Mouse (Mus musculus): ENCODE results near the gene Trappc13. TPM values are rescaled to one million over a fixed set of nuclear protein-coding genes. Genes with fewer than 3 reads are reported as not detected.

Trappc13 gene
- total and polyA plus RNA-seq, 3 experiments = 7.9 to 38.1 (median 34.3) TPM

- Histone ChIP-seq H3K9ac (ENCODE audit: low read depth, low read length) (no peak overlapping the region), H3K4me1 (ENCODE audit: control insufficient read depth, insufficient read depth, low read length) (no peaks in the 10 kb centered on the region; the same call in 1 of the 2 replicates), H3K4me3 (peak overlapping the region; percentile 96), H3K27me3 (ENCODE audit: control insufficient read depth, insufficient read depth, low read length) (no peaks in the 10 kb centered on the region), H3K36me3 (ENCODE audit: control insufficient read depth, insufficient read depth, low read length) (no peaks in the 10 kb centered on the region), H3K27ac (no peak overlapping the region), H3K79me2 (replicated peaks; ENCODE audit: control insufficient read depth, insufficient read depth, low read length) (no peaks in the 10 kb centered on the region)
- intact Hi-C loops (cut with DNase I) = no loop called here
- 57% methylated on average over 7 of the region's 7 CpGs for WGBS
- no peak for DNase-seq
- no peak for TF ChIP-seq EP300 (IDR thresholded peaks at IDR 0.05; ENCODE audit: insufficient read depth, low read depth, low read length)
- TF ChIP-seq POLR2A (IDR thresholded peaks at IDR 0.05; ENCODE audit: insufficient read depth, low read depth, low read length) = no peak
- TF ChIP-seq CTCF (IDR thresholded peaks at IDR 0.05) = no peak
These were observed 67.7 kb downstream of the Trappc13 start for GRCm38 (mm10) chr13:104110526-104110925.

GRCm38 (mm10) chr13:104109816-104110521, 68.3 kb downstream of the Trappc13 start:
- WGBS = 5% methylated on average over 33 of the region's 38 CpGs
- TF ChIP-seq EP300 (IDR thresholded peaks at IDR 0.05; ENCODE audit: insufficient read depth, low read depth, low read length) (no peak), CTCF (IDR thresholded peaks at IDR 0.05) (no peak)
- Histone ChIP-seq H3K27ac (peak overlapping the region; percentile 61), H3K36me3 (ENCODE audit: control insufficient read depth, insufficient read depth, low read length) (no peaks in the 10 kb centered on the region), H3K79me2 (replicated peaks; ENCODE audit: control insufficient read depth, insufficient read depth, low read length) (no peaks in the 10 kb centered on the region), H3K4me3 (peak overlapping the region; percentile 96), H3K27me3 (ENCODE audit: control insufficient read depth, insufficient read depth, low read length) (no peaks in the 10 kb centered on the region), H3K9ac (ENCODE audit: low read depth, low read length) (peak overlapping the region; percentile 81), H3K4me1 (ENCODE audit: control insufficient read depth, insufficient read depth, low read length) (no peaks in the 10 kb centered on the region; the same call in 1 of the 2 replicates)
- intact Hi-C loops (cut with DNase I) = loop anchor here (2.0 to 5.0 kb wide), 2 partner anchors 69 to 188 kb away; partner anchors contain the start of genes Erbin, Trappc13 and Trim23
- DNase-seq = peak in 1 of 2 experiments; percentile 47

- Histone ChIP-seq H3K36me3 (ENCODE audit: control insufficient read depth, insufficient read depth, low read length) (no peaks in the 10 kb centered on the region), H3K27me3 (ENCODE audit: control insufficient read depth, insufficient read depth, low read length) (no peaks in the 10 kb centered on the region), H3K27ac (peak within 1 kb of the TSS; percentile 71), H3K9ac (ENCODE audit: low read depth, low read length) (peak within 1 kb of the TSS; percentile 82), H3K4me3 (peak within 1 kb of the TSS; percentile 96), H3K79me2 (replicated peaks; ENCODE audit: control insufficient read depth, insufficient read depth, low read length) (no peaks in the 10 kb centered on the region), H3K4me1 (ENCODE audit: control insufficient read depth, insufficient read depth, low read length) (no peaks in the 10 kb centered on the region; the same call in 1 of the 2 replicates)
- intact Hi-C loops (cut with DNase I) = loop anchor here (2.0 to 5.0 kb wide), 2 partner anchors 69 to 187 kb away; partner anchors contain the start of genes Erbin, Trappc13 and Trim23
- DNase-seq = peak; percentile 88 to 91
- TF ChIP-seq CTCF (IDR thresholded peaks at IDR 0.05) (no peak), POLR2A (IDR thresholded peaks at IDR 0.05; ENCODE audit: insufficient read depth, low read depth, low read length) (peak; percentile 56; the same call in 1 of the 2 replicates), EP300 (IDR thresholded peaks at IDR 0.05; ENCODE audit: insufficient read depth, low read depth, low read length) (no peak)
- under 1% methylated on average over 30 of the region's 44 CpGs for WGBS
These were observed 68.9 kb downstream of the Trappc13 start, which contains the start of the genes Nln and Sgtb for GRCm38 (mm10) chr13:104109288-104109815. TSS of gene Nln (minus strand) at chr13:104109614. TSS of gene Sgtb (plus strand) at chr13:104109741.

- Histone ChIP-seq H3K4me3 (peak overlapping the region; percentile 96), H3K4me1 (ENCODE audit: control insufficient read depth, insufficient read depth, low read length) (no peaks in the 10 kb centered on the region; the same call in 1 of the 2 replicates), H3K9ac (ENCODE audit: low read depth, low read length) (peak overlapping the region; percentile 82), H3K27me3 (ENCODE audit: control insufficient read depth, insufficient read depth, low read length) (no peaks in the 10 kb centered on the region), H3K27ac (peak overlapping the region; percentile 71), H3K79me2 (replicated peaks; ENCODE audit: control insufficient read depth, insufficient read depth, low read length) (no peaks in the 10 kb centered on the region), H3K36me3 (ENCODE audit: control insufficient read depth, insufficient read depth, low read length) (no peaks in the 10 kb centered on the region)
- TF ChIP-seq EP300 (IDR thresholded peaks at IDR 0.05; ENCODE audit: insufficient read depth, low read depth, low read length) (no peak), POLR2A (IDR thresholded peaks at IDR 0.05; ENCODE audit: insufficient read depth, low read depth, low read length) (no peak)
- WGBS = under 1% methylated on average over 24 of the region's 24 CpGs
- intact Hi-C loops (cut with DNase I) = loop anchor here (2.0 to 5.0 kb wide), 2 partner anchors 70 to 186 kb away; partner anchors contain the start of genes Erbin, Trappc13 and Trim23
- DNase-seq = peak in 1 of 2 experiments; percentile 13
These were observed 69.5 kb downstream of the Trappc13 start for GRCm38 (mm10) chr13:104108651-104109287.

DNA sequence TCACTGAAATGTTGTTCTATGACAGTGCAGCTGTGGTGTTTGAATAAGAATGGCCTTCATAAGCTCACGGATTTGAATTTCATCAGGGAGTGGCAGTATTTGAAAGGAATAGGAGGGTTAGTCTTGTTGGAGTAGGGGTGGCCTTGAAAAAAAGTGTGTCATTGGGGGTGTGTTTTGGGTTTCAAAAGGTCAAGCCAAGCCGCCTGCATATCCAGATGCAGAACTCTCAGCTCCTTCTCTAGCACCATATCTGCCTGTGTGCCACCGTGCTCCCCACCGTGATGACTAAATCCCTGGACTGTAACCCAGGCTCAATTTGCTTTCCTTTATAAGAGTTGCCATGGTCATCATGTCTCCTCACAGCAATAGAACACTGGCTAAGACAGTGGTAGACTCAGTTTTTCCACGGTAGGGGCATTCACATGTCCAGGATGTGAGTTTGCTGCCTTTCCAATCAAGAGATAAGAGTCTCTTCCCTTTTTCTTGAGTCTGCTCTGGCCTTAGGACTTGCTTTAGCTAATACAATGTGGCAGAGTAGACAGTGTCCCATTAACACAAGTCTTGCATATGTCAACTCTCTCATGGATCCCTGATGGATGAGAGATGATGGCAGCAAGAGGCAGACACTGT, 76.5 kb downstream of the Trappc13 start:
- Histone ChIP-seq H3K4me3 (no peak overlapping the region), H3K36me3 (ENCODE audit: control insufficient read depth, insufficient read depth, low read length) (no peaks in the 10 kb centered on the region), H3K9ac (ENCODE audit: low read depth, low read length) (no peak overlapping the region), H3K27me3 (ENCODE audit: control insufficient read depth, insufficient read depth, low read length) (no peaks in the 10 kb centered on the region), H3K79me2 (replicated peaks; ENCODE audit: control insufficient read depth, insufficient read depth, low read length) (no peaks in the 10 kb centered on the region), H3K27ac (no peak overlapping the region), H3K4me1 (ENCODE audit: control insufficient read depth, insufficient read depth, low read length) (peaks cover 3% of the 10 kb centered on the region; the same call in 1 of the 2 replicates)
- TF ChIP-seq EP300 (IDR thresholded peaks at IDR 0.05; ENCODE audit: insufficient read depth, low read depth, low read length) (no peak), CTCF (IDR thresholded peaks at IDR 0.05) (no peak), POLR2A (IDR thresholded peaks at IDR 0.05; ENCODE audit: insufficient read depth, low read depth, low read length) (no peak)
- intact Hi-C loops (cut with DNase I) = no loop called here
- whole genome bisulfite sequencing = 62% methylated on average over 5 of the region's 5 CpGs
- no peak for DNase-seq
